Mouse (Mus musculus): ENCODE results near the gene Tcap. TPM values are rescaled to one million over a fixed set of nuclear protein-coding genes. Genes with fewer than 3 reads are reported as not detected.
"Not testable (repeated sequence)": the region's sequence is repeated elsewhere in the genome, so short reads cannot be mapped to it uniquely, and the experiment has no call there.

Tcap gene
- polyA plus RNA-seq, 1 experiment from 2014 or later = 2.1 TPM

GRCm38 (mm10) chr11:98376756-98377155 is 6.9 kb upstream of the Tcap start:
- WGBS = 77% methylated on average over 5 of the region's 5 CpGs
- Histone ChIP-seq H3K9me3 (replicated peaks; ENCODE audit: low read length) (no peaks in the 10 kb centered on the region), H3K4me2 (ENCODE audit: low read length) (no peak overlapping the region), H3K36me3 (ENCODE audit: insufficient read depth, low read length) (peaks cover 55% of the 10 kb centered on the region), H3K4me1 (replicated peaks; ENCODE audit: insufficient read depth, low read length) (no peaks in the 10 kb centered on the region), H3K4me3 (replicated peaks; ENCODE audit: low read depth, low read length) (no peak overlapping the region), H3K9ac (ENCODE audit: low read depth, low read length) (no peak overlapping the region), H3K27ac (no peak overlapping the region), H3K27me3 (ENCODE audit: insufficient read depth, low read length) (no peaks in the 10 kb centered on the region)
- no peak for ATAC-seq (replicated peaks; ENCODE audit: low FRiP score, low read depth)
- no peak for DNase-seq (ENCODE audit: low spot score)
- TF ChIP-seq CTCF (IDR thresholded peaks at IDR 0.05; ENCODE audit: low read depth) = no peak

- TF ChIP-seq CTCF (IDR thresholded peaks at IDR 0.05; ENCODE audit: low read depth) = no peak
- WGBS = 82% methylated on average over 11 of the region's 11 CpGs
- no peaks in the 10 kb centered on the region for H3K4me1 ChIP-seq (replicated peaks; ENCODE audit: insufficient read depth, low read length)
- no peak overlapping the region for H3K4me3 ChIP-seq (replicated peaks; ENCODE audit: low read depth, low read length)
- H3K9me3 ChIP-seq (replicated peaks; ENCODE audit: low read length) = no peaks in the 10 kb centered on the region
- no peak for DNase-seq (ENCODE audit: low spot score)
- H3K36me3 ChIP-seq (ENCODE audit: insufficient read depth, low read length) = peaks cover 55% of the 10 kb centered on the region
- no peak overlapping the region for H3K9ac ChIP-seq (ENCODE audit: low read depth, low read length)
- H3K27ac ChIP-seq = no peak overlapping the region
- H3K4me2 ChIP-seq (ENCODE audit: low read length) = no peak overlapping the region
- no peaks in the 10 kb centered on the region for H3K27me3 ChIP-seq (ENCODE audit: insufficient read depth, low read length)
- no peak for ATAC-seq (replicated peaks; ENCODE audit: low FRiP score, low read depth)
Observed at GRCm38 (mm10) chr11:98377787-98378186, 5.8 kb upstream of the Tcap start.

- DNase-seq (ENCODE audit: low spot score) (no peak), ATAC-seq (replicated peaks; ENCODE audit: low FRiP score, low read depth) (no peak)
- TF ChIP-seq CTCF (IDR thresholded peaks at IDR 0.05; ENCODE audit: low read depth) = no peak
- no peak overlapping the region for H3K9ac ChIP-seq (ENCODE audit: low read depth, low read length)
- 83% methylated on average over 7 of the region's 7 CpGs for WGBS
- no peak overlapping the region for H3K4me2 ChIP-seq (ENCODE audit: low read length)
- no peak overlapping the region for H3K4me3 ChIP-seq (replicated peaks; ENCODE audit: low read depth, low read length)
- H3K4me1 ChIP-seq (replicated peaks; ENCODE audit: insufficient read depth, low read length) = no peaks in the 10 kb centered on the region
- H3K27ac ChIP-seq = no peak overlapping the region
- H3K27me3 ChIP-seq (ENCODE audit: insufficient read depth, low read length) = no peaks in the 10 kb centered on the region
- H3K36me3 ChIP-seq (ENCODE audit: insufficient read depth, low read length) = peaks cover 53% of the 10 kb centered on the region
- H3K9me3 ChIP-seq (replicated peaks; ENCODE audit: low read length) = no peaks in the 10 kb centered on the region
Observed at GRCm38 (mm10) chr11:98379379-98379778, 4.2 kb upstream of the Tcap start.

- H3K9me3 ChIP-seq (replicated peaks; ENCODE audit: low read length) = no peaks in the 10 kb centered on the region
- peaks cover 47% of the 10 kb centered on the region for H3K36me3 ChIP-seq (ENCODE audit: insufficient read depth, low read length)
- 74% methylated on average over 6 of the region's 6 CpGs for WGBS
- H3K4me1 ChIP-seq (replicated peaks; ENCODE audit: insufficient read depth, low read length) = no peaks in the 10 kb centered on the region
- no peaks in the 10 kb centered on the region for H3K27me3 ChIP-seq (ENCODE audit: insufficient read depth, low read length)
- DNase-seq (ENCODE audit: low spot score) = no peak
- no peak for TF ChIP-seq CTCF (IDR thresholded peaks at IDR 0.05; ENCODE audit: low read depth)
- H3K9ac ChIP-seq (ENCODE audit: low read depth, low read length) = no peak overlapping the region
- no peak overlapping the region for H3K27ac ChIP-seq
- no peak overlapping the region for H3K4me3 ChIP-seq (replicated peaks; ENCODE audit: low read depth, low read length)
- no peak overlapping the region for H3K4me2 ChIP-seq (ENCODE audit: low read length)
- ATAC-seq (replicated peaks; ENCODE audit: low FRiP score, low read depth) = no peak
Observed at GRCm38 (mm10) chr11:98380106-98380505, 3.5 kb upstream of the Tcap start.

GRCm38 (mm10) chr11:98381651-98382050 is 2.0 kb upstream of the Tcap start:
- no peak overlapping the region for H3K4me3 ChIP-seq (replicated peaks; ENCODE audit: low read depth, low read length)
- no peak for DNase-seq (ENCODE audit: low spot score)
- TF ChIP-seq CTCF (IDR thresholded peaks at IDR 0.05; ENCODE audit: low read depth) = no peak
- no peak overlapping the region for H3K4me2 ChIP-seq (ENCODE audit: low read length)
- 80% methylated on average over 2 of the region's 2 CpGs for WGBS
- H3K9ac ChIP-seq (ENCODE audit: low read depth, low read length) = no peak overlapping the region
- H3K4me1 ChIP-seq (replicated peaks; ENCODE audit: insufficient read depth, low read length) = no peaks in the 10 kb centered on the region
- peaks cover 32% of the 10 kb centered on the region for H3K36me3 ChIP-seq (ENCODE audit: insufficient read depth, low read length)
- no peaks in the 10 kb centered on the region for H3K9me3 ChIP-seq (replicated peaks; ENCODE audit: low read length)
- ATAC-seq (replicated peaks; ENCODE audit: low FRiP score, low read depth) = no peak
- peaks cover under 1% of the 10 kb centered on the region for H3K27me3 ChIP-seq (ENCODE audit: insufficient read depth, low read length)
- H3K27ac ChIP-seq = no peak overlapping the region

- H3K9ac ChIP-seq (ENCODE audit: low read depth, low read length); DNase-seq (ENCODE audit: low spot score); H3K4me3 ChIP-seq (replicated peaks; ENCODE audit: low read depth, low read length); H3K27ac ChIP-seq; ATAC-seq (replicated peaks; ENCODE audit: low FRiP score, low read depth); H3K27me3 ChIP-seq (ENCODE audit: insufficient read depth, low read length); H3K4me1 ChIP-seq (replicated peaks; ENCODE audit: insufficient read depth, low read length); H3K4me2 ChIP-seq (ENCODE audit: low read length); H3K9me3 ChIP-seq (replicated peaks; ENCODE audit: low read length): not testable (repeated sequence)
- peak; percentile 30; the same call in 1 of the 2 replicates for TF ChIP-seq CTCF (IDR thresholded peaks at IDR 0.05; ENCODE audit: low read depth)
- H3K36me3 ChIP-seq (ENCODE audit: insufficient read depth, low read length) = peaks cover 24% of the 10 kb centered on the region
- WGBS = 47% methylated on average over 2 of the region's 2 CpGs
Observed at GRCm38 (mm10) chr11:98382405-98382804, 1.2 kb upstream of the Tcap start.

GRCm38 (mm10) chr11:98384216-98384615 is 605 bp downstream of the Tcap start:
- DNase-seq (ENCODE audit: low spot score) (no peak), ATAC-seq (replicated peaks; ENCODE audit: low FRiP score, low read depth) (no peak)
- Histone ChIP-seq H3K27ac (peak overlapping the region; percentile 31; the same call in 1 of the 2 replicates), H3K4me2 (ENCODE audit: low read length) (no peak overlapping the region), H3K36me3 (ENCODE audit: insufficient read depth, low read length) (peaks cover 6% of the 10 kb centered on the region), H3K27me3 (ENCODE audit: insufficient read depth, low read length) (peaks cover 14% of the 10 kb centered on the region), H3K4me3 (replicated peaks; ENCODE audit: low read depth, low read length) (no peak overlapping the region), H3K9ac (ENCODE audit: low read depth, low read length) (no peak overlapping the region), H3K4me1 (replicated peaks; ENCODE audit: insufficient read depth, low read length) (0 out of 2 replicates have a peak, but pooled peaks cover 9% of the 10 kb centered on the region), H3K9me3 (replicated peaks; ENCODE audit: low read length) (no peaks in the 10 kb centered on the region)
- TF ChIP-seq CTCF (IDR thresholded peaks at IDR 0.05; ENCODE audit: low read depth) = no peak
- 71% methylated on average over 20 of the region's 20 CpGs for WGBS
